Mouse (Mus musculus) thymus, postnatal 14 days (tissue): Measurements from ENCODE around the gene Vps37d.

Experiments
- DNase-seq: peaks from one replicate; pipeline ENCODE4 v3.0.0; 2021

The Vps37d gene

DNA sequence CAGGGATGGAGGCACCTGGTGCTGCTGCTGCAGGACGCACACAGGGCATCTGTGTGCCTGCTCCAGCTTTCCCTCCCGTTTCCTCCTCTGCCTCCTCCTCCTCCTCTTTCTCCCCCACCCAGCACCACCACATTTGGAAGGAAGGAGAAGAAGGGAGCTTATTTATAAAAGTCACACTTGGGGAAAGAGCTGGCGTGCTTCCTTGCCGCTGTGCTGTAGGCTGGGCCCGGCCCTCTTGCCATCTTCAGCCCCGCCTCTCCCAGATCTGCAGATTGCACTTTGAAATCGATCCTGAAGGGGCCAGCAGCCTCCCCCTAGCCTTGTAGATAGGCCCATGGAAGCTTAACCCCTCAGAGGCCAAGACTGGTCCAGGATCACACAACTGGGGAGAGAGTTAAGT is 52.2 kb downstream of the Vps37d start:
- no peak for DNase-seq

GRCm38 (mm10) chr5:135024665-135025224 is 53.3 kb downstream of the Vps37d start:
- DNase-seq: peak; percentile 43

DNA sequence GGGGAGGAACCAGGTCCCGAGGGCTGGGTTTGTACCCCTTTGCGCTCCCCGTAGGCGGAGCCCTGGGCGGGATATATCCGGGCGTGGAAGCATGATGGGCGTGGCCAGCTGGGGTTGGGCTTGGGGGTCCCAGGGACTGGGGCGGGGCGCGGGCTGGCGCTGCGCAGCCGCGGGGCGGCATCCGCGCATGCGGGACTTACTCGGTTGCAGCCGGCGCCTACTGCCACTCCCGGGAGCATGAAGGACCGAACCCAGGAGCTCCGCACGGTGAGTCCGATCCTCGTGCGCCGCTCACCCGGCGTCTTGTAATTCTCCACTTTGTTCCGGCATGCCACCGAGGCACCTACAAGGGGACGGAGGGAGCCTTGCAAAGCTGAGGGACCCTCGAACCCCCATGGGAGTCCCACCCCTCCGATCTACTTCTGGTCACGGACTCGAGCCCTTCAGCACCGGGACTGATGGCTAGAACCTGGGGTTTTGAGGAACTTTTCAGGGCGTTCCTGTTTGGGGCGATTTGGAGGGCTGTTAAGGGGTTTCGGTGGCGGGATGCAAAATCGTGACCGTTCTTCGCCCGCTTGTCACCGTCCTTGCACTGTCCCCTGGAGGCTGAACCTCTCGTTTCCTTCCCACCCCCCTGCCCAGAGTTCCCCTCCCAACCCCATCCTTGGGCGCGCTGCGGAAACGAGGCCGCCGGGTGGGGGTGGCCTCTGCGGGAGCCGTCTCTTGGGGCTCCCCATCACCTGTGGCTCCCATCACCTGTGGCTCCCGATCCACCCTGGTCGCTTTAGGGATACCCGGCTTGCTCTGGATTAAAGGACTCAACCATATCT is 54.5 kb downstream of the Vps37d start, which contains the start of gene Stx1a:
Gene Stx1a (plus strand): TSS at position 139 of the 830 bp plus-strand sequence.
- peak; percentile 95 for DNase-seq
